Mouse (Mus musculus): ENCODE results near the gene Adcy4. TPM values are rescaled to one million over a fixed set of nuclear protein-coding genes. Genes with fewer than 3 reads are reported as not detected.

The Adcy4 gene
- polyA plus RNA-seq, 1 experiment = 3.7 TPM

DNA sequence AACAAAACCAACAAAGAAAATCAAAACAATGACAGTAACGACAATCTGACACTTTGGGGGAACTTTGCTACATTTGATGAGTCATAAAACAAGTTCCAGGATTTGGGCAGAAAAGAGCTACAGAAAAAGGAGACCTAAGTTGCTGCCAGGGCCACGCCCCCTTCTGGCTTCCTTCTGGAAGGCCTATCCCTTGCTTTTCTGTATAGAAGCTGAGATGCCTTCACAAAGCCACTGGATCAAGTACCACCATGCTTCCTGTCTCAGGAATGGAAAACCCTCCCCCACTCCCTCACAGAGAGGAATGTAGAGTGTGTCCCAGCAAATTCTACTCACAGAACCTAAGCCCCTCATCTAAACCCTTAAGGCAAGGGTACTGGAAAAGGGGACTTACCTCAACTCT, 10.1 kb upstream of the Adcy4 start:
- DNase-seq (ENCODE audit: low read depth, low spot score) = no peak
- WGBS = 52% methylated on average over 2 of the region's 2 CpGs

DNA sequence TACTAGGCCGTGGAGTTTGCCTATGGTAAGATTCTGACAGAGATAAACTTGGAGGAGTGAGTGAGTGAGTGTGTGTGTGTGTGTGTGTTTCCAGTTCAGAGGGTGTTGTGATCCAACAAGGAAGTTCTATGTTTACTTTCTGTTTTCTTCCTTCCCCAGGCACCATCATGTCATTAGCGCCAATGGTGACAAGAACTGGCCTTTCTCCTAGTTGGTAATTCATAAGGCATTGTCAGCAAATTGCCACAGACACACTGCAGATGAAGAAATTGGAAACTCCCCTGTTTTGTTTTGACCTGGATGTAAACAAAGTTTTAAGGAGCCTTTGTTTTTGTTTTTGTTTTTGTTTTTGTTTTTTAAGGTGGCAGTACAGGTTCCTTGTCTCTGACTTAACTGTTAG, 9.6 kb upstream of the Adcy4 start:
- DNase-seq (ENCODE audit: low read depth, low spot score) = no peak
- 26% methylated on average over 2 of the region's 2 CpGs for WGBS

DNA sequence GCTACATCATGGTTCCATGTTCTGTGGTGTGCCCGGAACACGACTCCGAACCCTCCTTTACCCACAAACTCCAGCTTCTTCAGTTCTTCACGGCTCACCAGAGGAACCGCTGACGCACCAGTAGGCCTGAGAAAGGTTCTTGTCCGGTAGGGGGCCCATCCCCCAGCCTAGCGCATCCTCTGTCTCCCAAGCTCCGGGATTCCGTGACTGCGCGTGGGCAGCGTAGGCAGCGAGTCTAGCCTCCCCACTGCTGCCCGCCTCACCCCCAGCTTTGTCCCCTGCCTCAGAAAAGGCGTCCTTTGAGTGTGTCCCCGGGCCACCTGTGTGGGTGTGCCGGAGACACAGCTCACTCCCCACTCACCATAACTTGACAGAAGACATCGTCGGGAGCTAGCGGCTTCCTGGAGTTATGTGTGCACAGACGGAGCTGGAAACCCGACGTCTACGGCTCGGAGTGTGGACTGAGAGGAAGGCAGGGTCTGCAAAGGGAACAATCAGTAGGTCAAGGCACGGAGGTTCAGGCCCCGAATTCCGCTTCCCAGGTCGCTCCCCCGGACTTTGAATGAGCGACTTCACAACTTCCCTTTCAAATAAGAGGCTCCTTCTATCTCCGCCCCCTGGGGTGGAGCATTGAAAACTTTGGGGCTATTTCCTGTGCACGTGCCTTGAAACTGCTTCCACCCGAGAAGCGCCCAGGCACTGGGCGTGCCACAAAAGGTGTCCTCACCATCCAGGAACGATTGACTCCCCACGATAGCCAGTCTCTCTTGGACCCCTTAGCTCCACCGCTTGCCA, 4.6 kb upstream of the Adcy4 start, which contains the start of gene Ripk3:
Ripk3 (minus strand) TSS at position 610 of the 795 bp plus-strand sequence.
- peak; percentile 73 for DNase-seq (ENCODE audit: low read depth, low spot score)
- WGBS = 5% methylated on average over 40 of the region's 40 CpGs

DNA sequence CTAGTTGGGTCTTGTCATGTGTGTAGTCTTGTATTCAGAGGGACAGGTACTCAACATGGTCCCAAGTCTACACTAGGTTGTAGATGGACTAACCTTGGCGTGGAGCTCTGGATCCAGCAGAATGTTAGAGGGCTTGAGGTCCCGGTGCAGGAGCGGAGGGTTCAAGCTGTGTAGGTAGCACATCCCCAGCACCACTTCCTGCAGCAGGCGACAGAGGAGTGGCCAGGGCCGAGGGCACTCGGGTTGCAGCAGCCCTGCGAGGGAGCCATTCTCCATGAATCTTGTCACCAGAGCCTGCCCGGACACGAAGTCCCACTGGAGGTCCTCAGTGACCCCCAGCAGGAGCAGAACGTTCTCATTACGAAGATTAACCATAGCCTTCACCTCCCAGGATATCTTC, 3.8 kb upstream of the Adcy4 start:
- WGBS = 64% methylated on average over 11 of the region's 11 CpGs
- DNase-seq (ENCODE audit: low read depth, low spot score) = no peak

DNA sequence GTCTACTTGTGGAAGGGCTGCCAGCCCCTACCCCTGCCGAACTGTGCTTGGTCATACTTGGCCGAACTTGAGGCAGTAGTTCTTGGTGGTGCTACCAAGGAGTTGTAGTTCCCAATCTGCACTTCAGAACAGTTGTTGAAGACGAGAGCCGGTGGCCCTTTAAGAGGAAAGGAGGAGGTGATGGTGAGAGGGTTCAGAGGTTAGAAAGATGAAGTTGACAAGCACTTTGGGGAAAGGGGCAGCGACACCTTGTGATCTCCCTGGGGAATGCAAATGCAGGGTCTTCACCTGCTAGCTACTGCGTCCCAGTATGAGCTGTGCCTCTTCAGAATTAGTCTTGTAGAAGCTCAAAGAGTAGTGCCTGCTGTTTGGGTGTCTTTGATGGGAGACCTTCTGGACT, 1.3 kb upstream of the Adcy4 start:
- no peak for DNase-seq (ENCODE audit: low read depth, low spot score)
- WGBS = 66% methylated on average over 6 of the region's 6 CpGs

DNA sequence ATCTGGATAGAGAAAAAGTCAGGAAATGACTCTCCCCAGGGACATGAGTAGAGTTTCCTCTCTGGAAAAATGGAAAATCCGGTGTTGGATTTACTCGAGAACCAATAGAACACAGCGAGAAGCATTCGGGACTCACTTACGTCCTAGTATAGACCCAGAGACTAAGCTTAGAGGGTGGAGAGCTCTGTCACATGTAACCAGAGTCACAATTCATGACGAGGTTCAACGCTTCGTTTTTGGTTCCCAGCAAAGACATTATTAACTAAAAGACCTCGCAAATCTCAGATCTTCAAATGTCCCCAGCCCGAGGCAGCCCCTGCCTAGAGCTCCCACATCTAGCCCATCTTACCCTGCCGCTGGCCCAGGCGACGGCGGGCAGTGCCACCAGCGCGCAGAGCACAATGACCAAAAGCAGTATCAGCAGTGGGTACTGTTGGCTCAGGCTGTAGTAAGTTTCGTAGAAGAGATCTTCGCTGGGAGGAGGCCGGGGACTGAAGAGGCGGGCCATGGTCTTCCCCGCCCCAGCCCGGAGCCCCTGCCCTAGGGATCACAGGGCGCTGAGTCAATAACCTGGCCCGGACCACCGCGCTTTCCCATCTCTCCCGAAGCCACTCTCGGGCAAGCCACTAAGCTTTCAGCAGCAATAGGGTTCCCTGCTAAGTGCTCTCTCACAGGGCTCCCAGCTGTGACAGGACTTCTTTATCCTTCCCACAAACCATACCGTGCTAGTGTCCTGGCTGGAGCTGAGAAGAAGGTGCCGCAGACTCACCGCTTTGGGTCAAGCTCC, 531 bp downstream of the Adcy4 start:
- WGBS = 34% methylated on average over 31 of the region's 31 CpGs
- DNase-seq (ENCODE audit: low read depth, low spot score) = no peak

DNA sequence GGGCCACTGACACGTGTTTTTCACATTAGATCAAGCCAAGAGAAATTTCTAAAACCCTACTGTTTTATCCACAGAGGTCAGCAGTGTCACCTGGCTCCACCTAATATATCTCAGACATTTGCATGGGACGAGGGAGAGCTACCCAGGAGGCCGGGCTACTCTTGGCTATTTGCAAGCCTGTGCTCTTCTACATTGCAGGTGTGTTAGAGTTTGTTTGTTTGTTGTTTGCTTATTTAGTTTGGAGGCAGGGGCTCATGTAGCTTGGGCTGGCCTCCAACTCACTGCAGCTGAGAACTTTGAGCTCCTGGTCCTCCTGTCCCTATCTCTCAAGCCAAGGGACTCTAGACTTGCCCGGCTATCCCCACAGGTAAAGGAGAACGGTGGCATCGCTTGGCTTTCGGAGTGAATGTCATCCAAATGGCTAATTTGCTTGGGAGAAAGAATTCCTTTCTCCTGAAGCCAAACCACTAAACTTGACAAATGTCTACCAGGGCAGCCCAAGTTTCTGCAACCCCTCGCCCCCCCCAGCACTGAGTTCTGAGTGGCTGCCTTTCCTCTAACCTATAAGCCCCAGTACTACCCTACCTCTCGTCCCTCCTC, 1.4 kb downstream of the Adcy4 start:
- DNase-seq (ENCODE audit: low read depth, low spot score) = no peak
- WGBS = 64% methylated on average over 9 of the region's 9 CpGs

DNA sequence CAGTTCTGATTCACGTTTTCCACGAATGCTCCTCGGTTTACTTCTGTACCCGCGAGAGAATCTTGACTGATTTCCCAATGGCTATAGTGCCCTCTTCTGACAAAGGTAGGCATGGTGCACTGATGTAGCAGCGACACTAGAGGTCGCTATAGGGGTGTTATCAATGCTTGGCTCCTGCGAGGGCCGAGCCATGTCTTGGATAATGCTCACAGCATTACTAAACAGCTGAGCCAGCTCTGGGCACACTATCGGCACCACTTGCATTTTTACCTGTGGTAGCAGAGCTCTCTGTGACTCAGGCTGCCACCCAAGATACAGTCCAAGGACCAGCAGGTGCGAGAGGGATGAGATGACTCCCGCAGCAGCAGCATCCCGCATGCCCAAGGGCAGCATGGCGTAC, 2.6 kb downstream of the Adcy4 start:
- DNase-seq (ENCODE audit: low read depth, low spot score) = no peak
- 19% methylated on average over 14 of the region's 14 CpGs for WGBS

DNA sequence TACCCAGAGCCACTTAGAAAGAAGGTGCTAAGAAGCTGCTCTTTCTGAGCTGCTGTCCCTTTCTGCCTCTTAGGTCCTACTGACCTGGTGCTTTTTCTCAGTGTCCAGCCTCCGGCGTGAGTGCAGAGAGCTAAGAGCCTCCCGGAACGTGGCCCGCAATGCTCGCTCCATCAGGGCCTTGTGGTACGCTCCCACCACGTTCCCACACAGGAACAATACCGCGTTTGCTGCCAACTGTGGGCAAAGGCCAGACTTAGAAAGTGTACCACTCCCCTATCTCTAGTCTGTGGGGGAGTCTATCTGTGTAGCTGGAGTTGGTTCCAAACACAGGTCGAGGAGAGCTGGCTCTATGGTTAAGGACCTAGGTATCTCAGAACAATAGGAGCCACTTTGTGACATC, 3.2 kb downstream of the Adcy4 start:
- 84% methylated on average over 11 of the region's 11 CpGs for WGBS
- DNase-seq (ENCODE audit: low read depth, low spot score) = no peak

DNA sequence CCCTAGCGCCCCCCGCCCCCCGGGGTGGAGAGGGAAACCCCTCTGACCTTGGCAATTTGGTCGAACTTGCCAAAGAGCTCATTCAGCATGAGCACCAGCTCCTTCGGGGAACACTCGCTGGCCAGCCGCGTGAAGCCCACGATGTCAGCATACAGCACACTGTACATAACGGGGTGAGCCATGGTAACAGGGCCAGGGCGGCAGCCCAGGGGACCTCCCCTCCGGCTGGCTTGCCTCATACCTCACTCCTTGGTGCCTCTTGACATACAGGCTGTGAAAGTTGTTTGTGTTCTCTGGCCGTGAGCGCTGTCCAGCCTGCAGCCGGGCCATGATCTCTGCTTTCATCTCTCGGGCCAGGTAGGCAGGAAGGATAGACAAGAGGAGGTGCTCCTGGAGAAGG, 4.2 kb downstream of the Adcy4 start:
- WGBS = 75% methylated on average over 16 of the region's 16 CpGs
- no peak for DNase-seq (ENCODE audit: low read depth, low spot score)

DNA sequence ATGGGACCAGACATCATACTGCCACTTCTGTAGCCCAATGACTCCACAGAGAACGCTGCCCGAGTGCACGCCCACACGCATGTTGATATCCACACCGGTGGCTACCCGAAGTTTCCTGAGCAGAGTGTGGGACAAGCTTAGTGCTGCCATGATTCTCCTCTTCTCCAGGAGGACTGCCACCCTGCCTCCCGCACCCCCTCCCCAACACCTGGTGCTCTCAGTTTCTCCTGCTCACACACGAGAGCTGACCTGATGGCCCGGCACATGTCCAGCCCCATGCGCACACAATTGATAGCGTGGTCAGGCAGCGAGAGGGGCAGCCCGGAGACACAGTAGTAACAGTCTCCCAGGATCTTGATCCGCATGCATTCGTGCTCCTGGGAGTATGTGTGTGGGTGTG, 5.2 kb downstream of the Adcy4 start:
- DNase-seq (ENCODE audit: low read depth, low spot score) = no peak
- WGBS = 90% methylated on average over 15 of the region's 15 CpGs

DNA sequence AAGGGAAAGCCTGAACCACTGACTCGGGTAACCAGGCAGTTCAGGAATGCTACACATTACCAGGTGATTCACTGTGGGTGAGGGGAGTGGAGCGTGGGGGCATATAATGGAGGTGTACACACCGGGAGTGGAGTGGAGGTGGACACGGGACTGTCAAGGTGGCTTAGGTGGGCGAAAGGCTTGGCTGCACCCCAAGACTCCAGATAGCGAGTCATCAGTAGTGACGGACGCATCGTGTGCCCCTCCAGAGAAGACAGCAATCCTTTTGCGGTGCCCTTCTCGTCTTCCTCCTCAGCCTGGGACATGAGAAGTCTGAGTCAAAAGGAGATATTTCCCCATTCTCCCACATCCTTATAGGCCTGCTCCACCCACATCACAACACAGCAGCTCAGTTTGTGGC, 6.1 kb downstream of the Adcy4 start:
- WGBS = 88% methylated on average over 11 of the region's 11 CpGs

DNA sequence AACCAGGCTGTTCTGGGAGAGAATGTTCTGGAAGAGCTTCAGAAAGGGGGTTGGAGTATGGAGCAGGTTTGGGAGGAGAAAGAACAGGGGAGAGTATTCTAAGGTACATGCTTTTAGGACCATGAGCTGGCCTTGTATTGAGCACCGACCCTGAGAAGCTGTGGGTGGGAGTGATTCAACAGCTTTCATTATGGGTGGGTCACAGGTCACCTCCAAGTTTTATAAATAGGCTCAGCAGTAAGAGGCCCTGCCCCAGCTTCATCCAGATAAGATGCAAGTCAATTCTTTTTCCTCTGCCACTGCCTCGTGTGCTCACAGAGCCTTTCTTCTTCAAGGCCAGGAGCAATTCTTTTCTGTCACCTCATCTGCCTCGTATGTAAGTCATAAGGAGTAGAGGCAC, 6.7 kb downstream of the Adcy4 start:
- no peak for DNase-seq (ENCODE audit: low read depth, low spot score)
- 28% methylated on average over 3 of the region's 3 CpGs for WGBS

More for the DNA sequence above, 6.1 kb downstream of the Adcy4 start:
- DNase-seq (ENCODE audit: low read depth, low spot score) = no peak

DNA sequence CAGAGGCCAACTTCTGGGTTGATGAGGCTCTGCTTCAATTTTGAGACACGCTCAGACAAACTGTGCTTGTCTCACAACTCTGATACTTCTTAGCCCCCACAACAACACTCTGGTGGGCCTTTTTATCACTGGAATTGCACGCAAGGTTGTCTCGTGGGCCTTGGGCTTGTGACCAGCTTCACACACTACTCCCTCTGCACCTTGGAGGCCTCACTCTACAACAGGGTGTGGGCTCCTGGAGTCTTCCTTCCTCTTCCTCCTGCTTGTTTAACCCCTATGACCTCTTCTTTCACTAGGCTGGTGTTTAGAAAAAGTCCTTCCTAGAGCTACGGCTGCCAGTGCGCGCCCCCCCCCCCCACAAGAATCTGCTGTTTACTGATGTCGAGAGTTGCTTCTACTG, 7.2 kb downstream of the Adcy4 start:
- WGBS = 51% methylated on average over 7 of the region's 7 CpGs
- no peak for DNase-seq (ENCODE audit: low read depth, low spot score)

DNA sequence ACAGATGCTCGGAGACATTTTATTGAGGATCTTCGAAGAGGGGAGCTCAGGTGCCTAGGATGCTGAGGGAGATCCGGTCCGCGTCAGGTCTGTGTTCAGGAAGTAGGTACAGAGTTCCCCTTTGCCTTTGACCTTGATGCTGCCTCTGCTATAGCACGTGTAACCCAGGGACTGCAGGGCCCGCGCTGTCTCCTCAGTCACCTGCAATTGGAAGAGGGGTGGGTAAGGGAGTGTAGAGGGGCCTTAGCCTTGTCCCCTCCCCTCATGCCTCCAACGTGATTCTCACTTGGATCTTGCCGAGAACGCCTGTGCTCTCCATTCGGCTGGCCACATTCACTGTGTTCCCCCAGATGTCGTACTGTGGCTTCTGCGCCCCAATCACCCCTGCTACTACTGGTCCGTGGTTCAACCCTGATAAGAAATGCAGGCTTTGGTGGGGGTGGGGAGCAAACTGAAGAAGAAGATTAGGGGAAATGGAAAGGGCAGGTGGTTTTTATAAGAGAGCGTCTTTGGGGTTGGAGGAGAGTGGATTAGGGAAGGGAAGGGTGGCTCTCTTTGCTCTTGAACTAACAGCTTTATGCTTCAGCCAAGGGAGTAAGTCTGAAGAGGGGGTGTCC, 14.7 kb downstream of the Adcy4 start:
- DNase-seq (ENCODE audit: low read depth, low spot score) = no peak
- 84% methylated on average over 16 of the region's 16 CpGs for WGBS

DNA sequence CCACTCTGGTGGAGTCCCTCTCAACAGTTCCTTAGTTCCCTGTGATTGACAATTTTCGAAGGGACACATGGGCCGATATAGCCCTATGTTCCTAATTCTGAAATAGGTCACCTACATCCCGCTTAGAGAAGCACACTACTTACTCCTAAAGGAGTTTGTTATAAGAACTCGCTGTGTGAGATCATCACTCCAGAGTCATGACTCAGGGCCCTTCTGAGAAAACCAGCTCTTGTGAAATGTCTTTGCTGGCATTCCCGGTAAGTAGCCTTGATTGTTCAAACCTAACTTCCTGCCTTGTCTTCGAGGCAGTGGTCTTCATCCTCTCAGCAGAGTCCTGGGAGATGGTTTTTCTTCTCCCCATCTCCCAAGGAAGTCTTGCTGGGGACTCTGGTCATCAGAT, 15.3 kb downstream of the Adcy4 start:
- WGBS = 84% methylated on average over 6 of the region's 6 CpGs
- no peak for DNase-seq (ENCODE audit: low read depth, low spot score)

DNA sequence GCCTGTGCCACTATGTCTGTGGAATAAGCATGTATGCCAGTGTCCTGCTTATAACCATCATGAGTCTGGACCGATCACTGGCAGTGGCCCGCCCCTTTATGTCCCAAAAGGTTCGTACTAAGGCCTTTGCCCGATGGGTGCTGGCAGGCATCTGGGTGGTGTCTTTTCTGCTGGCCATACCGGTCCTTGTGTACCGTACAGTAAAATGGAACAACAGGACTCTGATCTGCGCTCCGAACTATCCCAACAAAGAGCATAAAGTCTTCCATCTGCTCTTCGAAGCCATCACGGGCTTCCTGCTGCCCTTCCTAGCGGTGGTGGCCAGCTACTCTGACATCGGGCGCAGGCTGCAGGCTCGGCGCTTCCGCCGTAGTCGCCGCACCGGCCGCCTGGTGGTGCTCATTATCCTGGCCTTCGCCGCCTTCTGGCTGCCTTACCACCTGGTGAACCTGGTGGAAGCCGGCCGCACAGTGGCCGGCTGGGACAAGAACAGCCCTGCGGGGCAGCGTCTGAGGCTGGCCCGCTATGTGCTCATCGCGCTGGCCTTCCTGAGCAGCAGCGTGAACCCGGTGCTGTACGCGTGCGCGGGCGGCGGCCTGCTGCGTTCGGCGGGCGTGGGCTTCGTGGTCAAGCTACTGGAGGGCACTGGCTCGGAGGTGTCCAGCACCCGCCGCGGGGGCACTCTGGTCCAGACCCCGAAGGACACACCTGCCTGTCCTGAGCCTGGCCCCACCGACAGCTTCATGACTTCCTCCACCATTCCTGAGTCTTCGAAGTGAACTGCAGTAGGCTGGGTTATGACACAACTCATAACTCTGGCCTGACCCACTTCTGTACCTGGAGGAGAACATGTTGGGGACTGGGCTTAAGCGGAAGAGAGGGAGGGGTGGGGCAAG, 16.1 kb downstream of the Adcy4 start:
- DNase-seq (ENCODE audit: low read depth, low spot score) = no peak
- WGBS = 6% methylated on average over 52 of the region's 52 CpGs

DNA sequence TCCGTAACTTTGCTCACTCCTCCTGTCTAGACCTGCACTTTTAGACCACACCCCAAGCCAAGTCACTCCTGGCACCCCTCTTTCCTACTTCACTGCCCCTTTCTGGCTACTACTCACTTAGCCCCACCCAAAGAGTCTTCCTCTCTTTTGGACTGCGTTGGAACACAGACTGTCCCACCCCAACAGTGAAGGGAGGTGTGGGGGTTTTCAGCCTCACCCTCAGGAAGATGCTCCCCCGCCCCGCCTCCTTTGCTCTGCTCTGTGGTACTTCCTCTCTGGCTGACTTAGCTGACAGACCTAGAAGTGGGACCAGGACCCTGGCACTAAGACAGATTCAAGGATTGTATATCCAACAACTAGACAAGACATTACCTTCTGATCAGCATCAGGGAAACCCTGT, 18.2 kb downstream of the Adcy4 start, which contains the start of gene Ltb4r1:
Ltb4r1 (plus strand) TSS at position 267 of the 400 bp plus-strand sequence.
- no peak for DNase-seq (ENCODE audit: low read depth, low spot score)
- WGBS = 54% methylated on average over 4 of the region's 4 CpGs

DNA sequence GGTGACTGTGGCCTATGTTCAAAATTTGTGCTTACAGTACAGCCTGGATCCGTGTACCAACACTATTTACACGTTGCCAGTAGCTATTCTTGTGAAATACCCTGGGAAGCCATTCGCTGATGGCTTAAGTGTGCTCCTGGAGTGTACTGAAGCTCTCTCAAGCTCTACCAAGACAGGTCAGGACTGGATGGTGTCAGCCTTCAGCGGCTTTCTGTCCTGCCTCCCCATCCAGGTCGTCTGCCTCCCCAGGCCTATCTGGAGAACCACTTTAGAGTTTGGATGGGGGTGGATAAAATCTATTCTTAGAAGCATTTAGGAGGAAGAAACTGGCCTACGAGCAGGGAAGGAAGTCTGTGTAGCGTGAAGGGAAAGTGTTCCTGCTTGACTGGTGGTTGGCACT, 20.7 kb downstream of the Adcy4 start:
- WGBS = 55% methylated on average over 7 of the region's 7 CpGs
- DNase-seq (ENCODE audit: low read depth, low spot score) = no peak

Data from large intestine, adult 2 months (tissue).